Mouse (Mus musculus) T-cell, adult 2 months (primary cell): Measurements from ENCODE around the gene Celf6.

Experiments used
- DNase-seq: peaks from one replicate; pipeline ENCODE4 v3.0.0; 2022; ENCODE audit warnings: low spot score

The Celf6 gene

DNA sequence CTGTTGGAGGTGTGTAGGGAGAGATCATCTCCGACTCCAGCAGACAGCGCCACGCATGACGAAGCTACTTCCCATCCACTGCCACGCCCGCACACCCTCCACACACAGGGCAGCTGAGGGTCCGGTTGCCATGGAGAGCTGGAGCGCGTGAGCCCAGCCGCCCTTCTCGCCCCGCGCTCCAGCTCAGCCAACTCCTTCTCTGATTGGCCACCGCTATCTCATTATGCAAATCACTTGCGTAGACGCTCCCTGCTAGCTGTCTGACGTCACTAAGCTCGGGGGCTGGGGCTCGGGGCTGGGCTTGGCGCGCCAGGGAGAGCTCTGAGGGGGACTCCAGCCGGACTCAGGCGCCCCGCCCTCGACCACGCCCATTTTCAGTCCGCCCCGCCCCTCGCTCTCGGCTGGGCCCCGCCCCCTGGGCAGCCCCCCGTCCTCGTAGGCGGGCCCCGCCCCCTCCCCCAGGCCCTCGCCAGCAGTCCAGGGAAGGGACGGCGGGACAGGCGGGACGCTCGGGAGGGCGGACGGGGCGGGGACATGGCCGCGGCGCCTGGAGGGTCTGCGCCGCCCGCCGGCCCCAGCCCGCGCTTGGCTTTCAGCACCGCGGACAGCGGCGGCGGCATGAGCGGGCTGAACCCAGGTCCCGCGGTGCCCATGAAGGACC, at the start of gene Celf6:
TSS of gene Celf6 (plus strand) at position 74 of the 661 bp plus-strand sequence.
- DNase-seq: peak; percentile 61

DNA sequence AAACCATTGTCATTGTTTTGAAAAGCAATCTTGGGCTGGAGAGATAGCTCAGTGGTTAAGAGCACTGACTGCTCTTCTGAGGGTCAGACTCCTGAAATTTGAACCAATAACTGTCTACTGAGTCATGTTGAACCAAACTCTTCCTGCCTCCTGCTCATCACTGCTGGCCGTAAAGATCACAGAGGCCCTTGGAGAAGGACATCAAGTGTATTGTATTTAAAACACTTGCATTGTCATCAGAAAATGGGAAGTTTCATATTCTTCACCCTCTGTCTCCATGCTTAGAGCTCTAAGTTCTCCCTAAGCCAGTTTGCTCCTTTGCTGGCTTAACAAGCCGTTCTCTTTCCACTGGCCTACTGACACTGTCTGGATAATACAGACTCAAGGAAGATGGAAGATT, 49.4 kb upstream of the Celf6 start:
- no peak for DNase-seq

DNA sequence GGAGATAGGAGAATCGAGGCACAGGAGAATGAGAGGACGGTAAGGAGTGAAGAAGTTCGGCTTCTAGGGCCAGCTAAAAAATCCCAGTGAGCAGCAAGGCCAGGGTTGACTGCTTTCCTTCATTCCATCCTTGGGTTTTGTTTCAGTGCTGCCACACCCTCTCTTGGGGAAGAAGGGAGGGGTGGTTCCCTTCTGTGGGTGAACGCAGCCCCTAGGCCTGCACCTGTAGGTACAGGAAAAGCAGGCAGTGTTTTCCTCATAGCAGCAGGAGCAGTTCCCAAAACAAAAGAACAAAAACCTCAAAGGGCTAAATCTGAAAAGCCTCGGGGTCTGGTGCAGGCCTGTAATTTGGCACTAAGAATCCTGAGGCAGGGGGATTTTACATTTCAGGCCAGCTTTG, 46.1 kb upstream of the Celf6 start:
- DNase-seq: no peak

DNA sequence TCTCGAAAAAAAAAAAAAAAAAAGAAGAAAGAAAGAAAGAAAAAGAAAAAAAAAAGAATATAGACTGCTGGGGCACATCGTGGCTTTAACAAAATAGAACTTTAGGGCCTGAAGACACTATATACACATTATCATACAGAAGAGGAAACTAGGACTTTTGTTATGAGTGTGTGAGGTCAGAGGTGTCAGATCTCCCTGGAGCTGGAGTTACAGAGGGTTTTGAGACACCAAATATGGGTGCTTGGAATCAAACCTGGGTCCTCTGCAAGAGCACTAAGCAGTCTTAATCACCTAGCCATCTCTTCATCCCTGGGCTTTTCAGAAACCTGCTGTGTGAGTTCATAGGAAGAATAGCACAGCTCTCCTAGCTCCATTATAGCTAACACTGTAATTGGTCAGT, 44.3 kb upstream of the Celf6 start:
- no peak for DNase-seq

DNA sequence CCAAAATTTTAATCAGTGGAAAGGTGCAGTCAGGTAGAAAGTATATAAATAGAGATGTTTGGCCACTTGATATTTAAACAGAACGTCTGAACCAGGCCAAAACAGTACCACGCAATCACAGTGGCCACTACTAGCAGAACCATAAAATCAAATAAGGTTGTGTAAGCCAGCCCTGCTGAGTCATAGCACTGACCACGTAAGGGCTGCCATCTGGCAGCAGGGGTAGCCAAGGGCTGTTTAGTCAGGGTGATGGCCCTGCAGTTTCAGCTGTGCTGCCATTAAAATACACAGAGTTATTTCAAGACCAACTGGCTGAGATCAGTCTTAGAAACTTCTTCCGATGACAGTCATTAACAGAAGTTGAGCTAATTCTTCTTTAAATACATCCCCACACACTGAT, 43.8 kb upstream of the Celf6 start:
- no peak for DNase-seq

DNA sequence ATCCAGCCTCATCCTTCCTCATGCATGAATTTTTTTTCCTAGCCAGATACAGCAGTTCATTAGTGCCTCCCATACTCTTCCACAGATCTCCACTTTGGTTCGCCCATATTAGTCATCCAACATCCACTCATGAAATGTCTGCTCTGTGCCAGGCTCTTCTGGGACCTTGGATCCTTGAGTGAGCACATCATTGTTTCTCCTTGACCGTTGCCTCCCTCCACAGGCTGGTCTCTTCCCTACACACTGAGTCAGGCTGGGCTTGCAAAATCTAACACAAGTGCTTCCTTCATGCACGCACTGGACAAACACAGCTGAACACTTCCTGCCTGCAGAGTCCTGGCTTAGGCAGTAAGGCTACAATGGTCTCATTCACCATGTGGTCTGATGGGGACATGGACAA, 40.1 kb upstream of the Celf6 start:
- DNase-seq: no peak

DNA sequence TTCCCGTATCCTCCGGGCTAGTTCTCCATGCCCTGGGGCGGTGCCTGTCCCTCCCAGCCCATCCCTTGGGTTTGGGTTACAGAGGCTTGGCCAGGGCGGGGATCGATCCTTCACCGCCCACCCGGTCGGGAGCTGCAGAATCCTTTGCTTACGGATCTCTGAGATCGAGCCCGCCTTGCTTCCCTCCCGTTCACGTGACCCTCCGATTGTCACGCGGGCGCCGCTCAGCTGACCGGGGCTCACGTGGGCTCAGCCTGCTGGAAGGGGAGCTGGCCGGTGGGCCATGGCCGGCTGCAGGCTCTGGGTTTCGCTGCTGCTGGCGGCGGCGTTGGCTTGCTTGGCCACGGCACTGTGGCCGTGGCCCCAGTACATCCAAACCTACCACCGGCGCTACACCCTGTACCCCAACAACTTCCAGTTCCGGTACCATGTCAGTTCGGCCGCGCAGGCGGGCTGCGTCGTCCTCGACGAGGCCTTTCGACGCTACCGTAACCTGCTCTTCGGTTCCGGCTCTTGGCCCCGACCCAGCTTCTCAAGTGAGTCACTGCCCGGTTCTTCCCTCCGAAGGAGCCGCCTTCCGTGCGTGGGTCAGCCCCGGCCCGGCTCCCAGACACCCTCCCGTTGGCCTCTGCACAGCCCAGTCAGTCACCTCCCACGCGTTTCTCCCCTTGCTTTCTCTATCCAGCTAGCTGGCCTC, 38.1 kb upstream of the Celf6 start, which contains the start of the genes Hexa and Tmem202:
TSS of gene Hexa (plus strand) at position 100 of the 697 bp plus-strand sequence.
TSS of gene Tmem202 (minus strand) at position 407 of the 697 bp plus-strand sequence.
- peak; percentile 66 for DNase-seq

DNA sequence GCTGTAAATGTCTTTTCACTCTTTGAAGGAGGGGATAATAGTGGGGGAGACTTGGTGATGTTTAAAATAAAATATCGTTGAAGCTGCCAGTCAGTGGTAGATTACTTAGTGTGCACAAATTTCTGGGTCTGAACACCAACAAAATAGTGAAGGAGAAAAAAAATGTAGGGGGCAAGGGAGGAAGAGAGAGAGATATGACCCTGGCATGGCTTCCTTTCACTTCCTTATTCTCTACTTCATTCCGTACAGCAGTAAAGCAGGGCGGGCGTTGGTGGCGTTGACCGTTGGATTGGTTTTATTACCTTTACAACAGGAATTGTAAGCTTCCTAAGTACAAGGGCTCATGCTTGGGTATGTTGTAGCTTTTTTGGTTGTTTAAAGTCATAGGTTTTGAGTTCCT, 36.1 kb upstream of the Celf6 start:
- no peak for DNase-seq

DNA sequence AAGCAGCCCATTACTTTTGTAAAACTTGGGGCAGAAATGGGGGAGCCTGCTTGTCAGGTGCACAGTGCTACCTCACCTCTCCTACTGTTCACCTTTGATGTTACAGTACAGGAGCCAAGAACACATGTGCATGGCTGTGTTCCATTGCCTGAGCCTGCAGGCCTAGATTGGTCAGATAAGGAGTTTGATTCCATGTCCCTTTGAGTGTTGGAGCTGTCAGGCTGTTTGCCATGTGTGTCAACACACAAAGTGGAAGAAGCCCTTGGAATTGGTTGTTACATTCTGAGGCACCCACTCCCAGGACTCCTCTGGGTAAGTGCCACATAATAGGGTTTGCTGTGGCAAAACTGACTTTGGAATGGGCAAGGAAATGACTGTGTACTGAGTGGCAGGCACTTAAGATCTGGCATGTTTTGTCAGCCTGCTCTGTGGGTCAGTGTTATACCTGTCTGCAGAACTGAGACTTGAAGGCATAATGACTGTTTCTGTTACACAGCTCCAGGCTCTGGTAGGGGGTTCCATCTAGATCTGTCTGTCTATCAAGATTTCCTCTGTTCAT, 34.9 kb upstream of the Celf6 start:
- no peak for DNase-seq

DNA sequence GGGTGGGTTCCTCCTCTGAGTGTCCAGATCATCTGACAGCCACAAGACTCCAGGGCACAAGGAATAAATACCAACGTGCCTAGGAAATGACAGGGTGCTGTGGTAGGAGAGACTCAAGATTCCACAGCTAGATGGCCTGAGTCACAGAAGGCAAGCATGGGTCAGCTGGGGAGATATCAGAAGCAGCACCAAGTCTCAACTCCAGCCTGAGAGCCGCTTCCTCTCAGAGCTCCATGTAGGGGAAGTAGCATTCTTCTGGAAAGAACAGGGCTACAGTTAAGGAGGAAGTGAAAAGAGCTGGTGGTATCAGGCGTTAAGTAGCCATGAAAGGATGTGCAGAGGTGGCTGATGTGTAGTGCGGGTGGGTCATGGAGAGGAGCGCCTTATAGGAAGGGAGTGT, 33.0 kb upstream of the Celf6 start:
- no peak for DNase-seq

DNA sequence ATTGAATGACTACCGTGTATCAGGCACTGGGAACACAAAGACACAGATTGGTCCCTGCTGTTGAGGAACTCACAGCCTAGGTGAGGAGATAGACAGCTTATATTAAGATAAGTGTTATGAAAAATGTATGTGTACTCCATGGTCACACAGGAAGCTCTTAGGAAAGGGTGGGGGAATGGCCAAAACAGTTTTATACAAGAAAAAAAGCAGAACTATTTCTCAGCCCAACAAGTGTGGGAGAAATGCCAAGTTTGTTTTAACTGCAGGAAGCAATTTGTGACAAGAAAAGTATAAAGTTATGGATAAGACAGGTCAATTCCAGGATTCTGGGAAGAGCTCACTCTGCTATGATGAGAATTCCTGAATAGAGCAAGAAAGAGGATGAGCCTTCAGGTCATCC, 29.8 kb upstream of the Celf6 start:
- no peak for DNase-seq

DNA sequence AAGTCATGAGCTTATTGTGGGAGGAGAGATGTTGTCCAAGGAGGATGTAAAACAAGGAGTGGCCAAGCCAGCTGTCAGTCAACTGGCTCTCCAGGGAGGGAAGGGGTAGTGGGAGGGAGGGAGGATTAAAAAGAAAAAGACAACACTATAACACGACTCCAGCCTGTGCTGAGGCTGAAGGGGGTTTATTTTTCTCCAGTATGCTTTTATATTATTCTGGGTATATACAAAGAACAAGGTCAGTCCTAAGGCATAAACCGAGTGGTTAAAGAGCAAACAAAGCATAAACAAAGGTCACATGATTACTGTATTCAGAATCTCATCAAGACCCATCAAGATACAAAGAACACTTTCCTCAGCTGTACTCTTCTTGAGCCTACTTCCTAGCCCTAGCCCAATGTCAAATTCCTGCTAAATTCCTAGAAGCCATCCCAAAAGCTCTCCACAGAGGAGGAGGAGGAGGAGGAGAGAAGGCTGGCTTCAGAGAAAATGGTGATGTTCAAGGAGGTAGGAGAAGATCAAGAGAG, 28.7 kb upstream of the Celf6 start:
- DNase-seq: no peak

DNA sequence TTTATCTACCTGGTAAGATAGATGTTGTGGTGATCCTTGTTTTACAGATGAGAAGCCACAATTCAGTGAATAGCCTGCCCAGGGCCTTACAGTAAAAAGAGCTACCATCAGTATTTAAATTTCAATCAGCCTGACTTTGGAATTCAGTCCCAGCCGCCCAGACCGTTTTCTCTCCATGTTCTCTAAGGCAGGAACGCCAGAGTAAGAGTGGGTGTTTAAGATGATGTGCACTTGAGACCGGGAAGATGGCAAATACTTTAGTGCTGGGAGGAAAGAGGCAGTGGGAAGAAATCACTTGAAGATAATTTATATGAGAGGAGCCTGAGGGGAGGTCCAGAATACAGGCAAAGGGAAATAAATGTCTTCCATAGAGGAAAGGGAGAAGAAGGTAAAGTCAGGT, 27.6 kb upstream of the Celf6 start:
- no peak for DNase-seq

DNA sequence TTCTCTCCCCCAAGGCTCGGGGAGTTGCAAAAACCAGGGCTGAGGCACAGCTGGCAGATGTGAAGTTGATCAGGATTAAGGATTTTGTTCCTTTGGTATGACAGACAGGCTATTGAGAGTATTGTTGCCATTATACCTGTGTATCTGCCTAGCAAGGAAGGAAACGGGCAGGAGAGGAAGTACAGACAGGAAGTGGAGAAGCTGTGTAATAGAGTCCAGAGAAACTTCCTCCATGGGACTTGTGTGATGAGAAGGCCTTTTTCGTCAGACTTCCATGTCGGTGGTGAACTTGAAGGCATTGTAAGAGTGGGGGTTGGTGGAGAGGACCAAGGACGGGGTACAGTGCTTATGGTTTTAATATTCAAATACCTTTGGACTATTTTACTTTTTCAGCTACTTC, 26.7 kb upstream of the Celf6 start:
- no peak for DNase-seq

DNA sequence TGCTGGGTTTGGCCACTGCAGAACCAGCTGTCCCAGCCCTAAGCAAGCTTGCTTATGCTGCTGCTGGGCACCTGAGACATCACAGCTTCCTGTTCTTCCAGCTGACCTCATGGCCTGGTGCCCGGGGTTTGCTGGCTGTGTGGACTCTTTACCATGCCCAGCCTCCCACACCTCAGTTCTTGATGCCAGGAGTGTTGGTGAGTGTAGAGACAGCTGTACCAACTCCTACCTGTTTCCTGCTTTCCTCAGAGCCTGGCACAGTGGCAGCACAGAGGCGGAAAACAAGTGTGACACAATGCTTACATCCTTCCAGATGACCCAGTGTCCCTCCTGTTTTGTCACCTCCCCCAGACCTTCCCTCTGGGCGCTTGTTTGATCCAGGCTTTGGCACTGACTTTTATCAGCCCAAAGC, 26.1 kb upstream of the Celf6 start:
- DNase-seq: no peak

DNA sequence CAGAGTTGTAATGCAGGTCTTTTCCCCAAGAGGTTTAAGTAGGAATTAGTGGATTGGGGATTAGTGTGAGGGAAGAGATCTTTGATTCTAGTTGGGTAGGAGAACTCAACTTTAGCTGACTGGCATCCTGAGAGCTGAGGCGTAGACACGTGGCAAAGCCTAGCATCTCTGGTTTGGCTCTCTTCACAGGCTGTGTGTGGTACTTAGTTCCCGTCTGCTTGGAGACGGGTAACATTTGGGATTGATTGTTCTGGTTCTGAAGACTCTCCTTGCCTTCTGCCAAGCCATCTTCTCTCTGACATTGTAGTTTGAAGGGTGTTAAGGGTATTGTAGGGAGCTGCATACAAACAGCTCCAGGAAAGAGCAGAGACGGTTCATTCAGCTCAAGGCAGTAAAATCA, 25.1 kb upstream of the Celf6 start:
- DNase-seq: no peak

DNA sequence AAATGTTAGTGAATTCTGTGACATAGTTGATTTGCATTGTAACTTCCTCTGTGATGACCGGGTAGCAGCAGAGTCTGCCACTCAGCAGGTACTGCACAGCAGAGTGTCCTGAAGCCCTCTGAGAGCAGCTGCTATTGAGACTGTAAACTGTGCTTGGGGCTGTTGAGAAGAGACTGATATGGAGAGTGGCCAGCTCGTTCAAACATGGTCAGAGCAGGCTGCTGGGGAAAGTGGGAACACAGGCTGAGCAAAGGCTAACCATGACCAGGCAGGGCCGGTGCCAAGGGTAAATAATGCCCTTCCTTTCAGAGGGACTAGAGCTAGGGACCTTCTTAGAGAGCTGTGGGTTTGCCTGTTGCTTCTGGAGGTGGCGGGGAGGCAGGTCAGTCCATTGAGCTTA, 24.0 kb upstream of the Celf6 start:
- DNase-seq: no peak

DNA sequence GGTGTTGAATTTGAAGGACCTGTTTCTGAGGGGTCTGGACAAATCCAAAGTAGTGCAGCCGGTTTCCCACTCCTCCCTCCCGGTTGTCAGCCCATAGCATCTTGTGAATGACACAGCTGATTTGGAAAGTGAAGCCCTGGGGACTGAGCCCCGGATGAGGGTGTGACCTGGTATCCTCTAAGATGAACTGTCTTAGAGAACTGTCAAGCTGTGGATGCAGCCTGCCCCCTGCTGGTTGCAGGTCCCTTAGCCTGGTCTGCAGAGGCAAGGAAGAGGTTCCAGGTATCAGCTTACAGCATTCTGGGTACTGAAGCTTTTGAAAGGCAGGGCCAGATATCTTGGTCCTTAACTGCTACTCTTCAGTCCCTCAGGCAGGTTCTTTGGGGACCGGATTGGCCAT, 12.1 kb upstream of the Celf6 start:
- DNase-seq: peak; percentile 78

DNA sequence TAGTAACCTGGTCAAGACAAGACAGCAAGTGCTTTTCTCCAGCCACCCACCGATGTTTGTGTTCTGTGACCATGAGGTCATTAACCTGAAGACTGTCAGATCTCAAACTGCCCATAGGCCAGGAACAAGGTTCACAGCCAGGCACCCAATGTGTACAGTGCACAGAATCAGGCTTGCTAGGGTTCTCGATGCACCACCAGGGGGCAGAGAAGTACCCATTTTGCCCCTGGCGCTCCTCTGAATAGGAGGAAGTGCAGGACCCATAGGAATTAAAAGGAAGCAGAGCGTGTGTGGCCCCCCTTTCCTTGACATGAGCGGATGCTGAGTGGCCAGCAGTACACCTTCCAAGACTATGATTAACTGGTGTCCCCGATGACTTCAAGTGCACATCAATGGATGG, 10.6 kb upstream of the Celf6 start:
- peak; percentile 48 for DNase-seq

DNA sequence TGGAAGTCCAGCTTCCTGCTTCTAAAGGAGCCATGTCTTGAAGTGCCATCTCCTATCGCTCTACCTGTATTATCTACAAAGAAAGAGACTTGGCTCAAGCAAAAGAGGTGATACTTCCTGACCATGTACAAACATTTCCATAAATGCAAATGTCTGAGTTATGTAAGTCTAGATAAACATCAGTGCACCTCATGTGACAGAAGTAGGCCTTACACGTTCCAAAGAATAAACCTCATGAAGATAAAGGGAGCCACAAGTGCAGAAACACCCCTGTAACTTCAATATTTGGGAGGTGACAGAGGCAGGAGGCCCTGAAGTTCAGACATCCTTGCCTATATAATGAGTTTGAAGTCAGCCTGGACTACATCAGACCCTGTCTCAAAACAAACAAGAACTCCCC, 5.9 kb upstream of the Celf6 start:
- DNase-seq: no peak

DNA sequence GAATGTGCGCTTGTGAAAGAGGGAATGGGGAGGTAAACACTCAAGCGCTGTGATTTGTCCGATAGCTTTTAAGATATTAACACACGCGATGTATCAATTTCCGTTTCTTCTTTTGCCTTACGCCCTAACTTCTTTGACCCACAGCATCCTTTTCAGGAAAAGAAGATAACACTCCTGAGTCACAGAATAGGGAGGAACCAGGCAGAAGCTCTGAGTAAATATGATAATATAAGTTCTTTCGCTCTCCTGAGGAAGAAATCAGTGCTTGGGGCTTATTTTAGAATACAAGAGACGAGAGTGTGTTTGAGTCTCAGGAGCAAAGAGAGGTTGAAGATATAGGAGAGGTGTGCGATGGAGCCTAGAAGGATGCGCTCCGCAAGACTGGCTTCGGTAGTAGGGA, 316 bp upstream of the Celf6 start:
- no peak for DNase-seq

DNA sequence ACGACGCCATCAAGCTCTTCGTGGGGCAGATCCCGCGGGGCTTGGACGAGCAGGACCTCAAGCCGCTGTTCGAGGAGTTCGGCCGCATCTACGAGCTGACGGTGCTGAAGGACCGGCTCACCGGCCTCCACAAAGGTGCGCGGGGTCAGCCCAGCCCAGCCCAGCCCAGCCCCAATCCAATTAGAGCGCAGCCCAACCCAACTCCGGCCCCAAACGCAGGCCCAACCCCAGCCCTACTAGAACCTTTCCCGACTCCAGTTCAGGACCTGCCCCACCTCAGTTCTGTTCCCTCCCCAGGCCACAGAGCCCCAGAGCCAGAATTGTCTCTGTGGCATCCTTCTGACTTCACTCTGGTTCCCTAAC, 769 bp downstream of the Celf6 start:
- no peak for DNase-seq

DNA sequence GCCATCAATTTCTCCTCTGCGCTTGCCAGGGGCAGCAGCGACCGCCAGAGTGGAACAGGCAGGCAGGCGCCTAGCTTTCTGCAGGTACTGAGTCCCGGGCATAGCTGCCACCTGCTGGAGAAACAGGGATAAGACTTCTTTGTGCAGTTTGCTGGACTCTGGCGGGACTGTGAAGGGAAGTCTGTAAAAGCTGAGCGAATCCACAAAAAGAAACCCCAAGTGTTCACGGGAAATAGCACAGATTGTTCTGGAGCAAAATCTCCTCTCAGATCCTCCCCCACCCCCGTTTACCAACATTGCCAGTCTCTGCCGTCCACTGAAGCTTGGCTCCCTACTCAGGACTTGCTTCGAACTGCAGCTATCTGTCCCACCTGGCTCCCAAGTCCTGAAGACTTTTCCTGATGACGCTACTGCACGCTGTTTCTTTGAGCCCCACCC, 7.2 kb downstream of the Celf6 start:
- peak; percentile 53 for DNase-seq
